ENCODE assay signal across 11 mouse cellular contexts in the genomic region with DNA sequence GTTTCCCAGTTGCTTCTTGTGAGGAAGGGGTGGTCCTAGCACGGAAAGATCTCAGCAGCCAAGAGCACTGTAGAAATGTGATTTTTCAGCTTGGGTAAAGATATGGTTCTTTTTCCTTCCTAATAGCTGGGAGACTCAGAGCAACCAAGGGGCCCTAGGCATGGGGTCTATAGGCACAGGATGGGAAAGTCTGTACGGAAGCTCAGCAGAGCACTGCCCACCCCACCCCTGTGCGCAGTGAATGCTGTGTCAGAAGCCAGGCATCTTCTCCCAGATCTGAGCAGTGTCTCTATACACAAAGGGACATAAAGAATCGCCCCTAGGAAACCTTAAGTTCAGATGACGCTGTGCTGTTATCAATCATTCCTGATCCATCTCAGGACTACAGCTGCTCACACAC. TPM values are rescaled to one million over a fixed set of nuclear protein-coding genes. Genes with fewer than 3 reads are reported as not detected.
DNase-seq lines count a peak whose midpoint lies in the region; ATAC-seq lines count a peak whose summit lies in the region.
"Had no signal": no experiment of that assay in that cellular context is flagged by ENCODE, and none has a peak within 500 bp of the region (broad histone marks: within the 10 kb centered on the region; RNA-seq: fewer than 3 reads in every experiment).

No protein-coding gene starts in this region.

- no peaks in the 10 kb centered on the region for H3K36me3 ChIP-seq in neural tube, embryonic 11.5 days (ENCODE audit: control insufficient read depth, insufficient read depth, low read length)
- no peaks in the 10 kb centered on the region for H3K36me3 ChIP-seq in midbrain, embryonic 13.5 days
- H3K36me3 ChIP-seq in neural tube, embryonic 15.5 days: no peaks in the 10 kb centered on the region
- H3K36me3 ChIP-seq: heart, embryonic 15.5 days had no signal

- H3K4me1 ChIP-seq in neural tube, embryonic 11.5 days (ENCODE audit: control insufficient read depth, insufficient read depth, low read length): no peaks in the 10 kb centered on the region; the same call in 1 of the 2 replicates
- H3K4me1 ChIP-seq in midbrain, embryonic 13.5 days (replicated peaks): peaks cover 26% of the 10 kb centered on the region
- peaks cover 19% of the 10 kb centered on the region for H3K4me1 ChIP-seq in neural tube, embryonic 15.5 days

- no peaks in the 10 kb centered on the region for H3K27me3 ChIP-seq in neural tube, embryonic 11.5 days (ENCODE audit: control insufficient read depth, insufficient read depth, low read length)
- no peaks in the 10 kb centered on the region for H3K27me3 ChIP-seq in midbrain, embryonic 13.5 days
- no peaks in the 10 kb centered on the region for H3K27me3 ChIP-seq in neural tube, embryonic 15.5 days (replicated peaks)

- H3K9me3 ChIP-seq in neural tube, embryonic 11.5 days (ENCODE audit: control insufficient read depth, low read length): no peaks in the 10 kb centered on the region
- H3K9me3 ChIP-seq in midbrain, embryonic 13.5 days: no peaks in the 10 kb centered on the region
- H3K9me3 ChIP-seq in neural tube, embryonic 15.5 days (replicated peaks): no peaks in the 10 kb centered on the region
- H3K9me3 ChIP-seq: heart, embryonic 15.5 days had no signal

- H3K4me2 ChIP-seq in neural tube, embryonic 11.5 days (ENCODE audit: low read depth): no peak overlapping the region
- no peak overlapping the region for H3K4me2 ChIP-seq in midbrain, embryonic 13.5 days (replicated peaks)
- H3K4me2 ChIP-seq in neural tube, embryonic 15.5 days: peak overlapping the region; percentile 44
- H3K4me2 ChIP-seq: heart, embryonic 15.5 days had no signal

- DNase-seq in heart, adult 11 months: peak; percentile 78
- no peak for DNase-seq in heart, postnatal 36 days
- no peak for DNase-seq in neural tube, embryonic 11.5 days (ENCODE audit: low spot score)
- no peak for DNase-seq in neural tube, embryonic 10.5 days (ENCODE audit: extremely low spot score, low spot score)
- no peak for DNase-seq in cerebellum, adult 11 months
- no peak for DNase-seq in layer of hippocampus, postnatal 36 days

- 56% methylated on average over 5 of the region's 5 CpGs for WGBS in neural tube, embryonic 11.5 days
- WGBS in midbrain, embryonic 13.5 days: 72% methylated on average over 5 of the region's 5 CpGs
- whole genome bisulfite sequencing in neural tube, embryonic 15.5 days: 47% methylated on average over 5 of the region's 5 CpGs

- peak; percentile 50; the same call in 1 of the 2 replicates for ATAC-seq in neural tube, embryonic 11.5 days (ENCODE audit: insufficient read depth, low FRiP score, low TSS enrichment)
- peak; percentile 53; the same call in 1 of the 2 replicates for ATAC-seq in midbrain, embryonic 13.5 days
- ATAC-seq in neural tube, embryonic 15.5 days (ENCODE audit: low FRiP score): peak; percentile 46; the same call in 1 of the 2 replicates

- H3K9ac ChIP-seq in neural tube, embryonic 11.5 days (ENCODE audit: low read length): no peak overlapping the region
- H3K9ac ChIP-seq in midbrain, embryonic 13.5 days (replicated peaks): no peak overlapping the region
- H3K9ac ChIP-seq in neural tube, embryonic 15.5 days (replicated peaks): no peak overlapping the region
- H3K9ac ChIP-seq: heart, embryonic 15.5 days had no signal

- intact Hi-C loops in heart, postnatal 36 days (cut with DNase I): loop anchor here (1.0 to 5.0 kb wide), 2 partner anchors 346 to 786 kb away; no protein-coding TSS in a partner anchor

- no peak overlapping the region for H3K27ac ChIP-seq in neural tube, embryonic 11.5 days (ENCODE audit: low read depth, low read length)
- no peak overlapping the region for H3K27ac ChIP-seq in midbrain, embryonic 13.5 days
- peak overlapping the region; percentile 38; the same call in 1 of the 2 replicates for H3K27ac ChIP-seq in neural tube, embryonic 15.5 days (replicated peaks)
- H3K27ac ChIP-seq: heart, adult 2 months; heart, embryonic 15.5 days; stomach, postnatal 0 days had no signal

- no peak overlapping the region for H3K4me3 ChIP-seq in neural tube, embryonic 11.5 days (ENCODE audit: low read depth, low read length)
- H3K4me3 ChIP-seq in midbrain, embryonic 13.5 days (replicated peaks): no peak overlapping the region
- H3K4me3 ChIP-seq in neural tube, embryonic 15.5 days (replicated peaks): no peak overlapping the region
- H3K4me3 ChIP-seq: heart, adult 2 months; heart, embryonic 15.5 days had no signal

RNA-seq across cellular contexts. Expression of a gene that starts 59.6 kb away (rescaled TPM):
- 100 to 1,000 TPM in 1 of 2 experiments, 10 to 100 TPM in 1; 95.9 to 107 TPM for total RNA-seq in heart, postnatal 36 days (2021)
- 59.5 and 71.8 TPM in 2 replicates for polyA plus RNA-seq in neural tube, embryonic 11.5 days (2014; fragmentation: Nextera tagmentation; extraction: Ambion mirVana)
- polyA plus RNA-seq in midbrain, embryonic 13.5 days (2015; fragmentation: Nextera tagmentation; extraction: Ambion mirVana): 72.3 and 75.8 TPM in 2 replicates
- 86.0 and 89.8 TPM in 2 replicates for polyA plus RNA-seq in neural tube, embryonic 15.5 days (2015; fragmentation: Nextera tagmentation; extraction: Ambion mirVana)
- total RNA-seq in layer of hippocampus, postnatal 36 days (2021): 10 to 100 TPM; 39.0 to 43.9 TPM
